Mouse (Mus musculus) hindlimb bud, embryonic 11.5 days (tissue): ENCODE results near the gene Hmgb1.

Source experiments
- DNase-seq: peaks from one replicate; pipeline ENCODE4 v3.0.0-alpha.2; 2012; ENCODE audit warnings: low read depth, low spot score; ENCODE audit errors: extremely low spot score

The Hmgb1 gene

GRCm38 (mm10) chr5:149068247-149068740 lies 116.0 kb downstream of the Hmgb1 start:
- no peak for DNase-seq

- DNase-seq: no peak
Measured at GRCm38 (mm10) chr5:149067501-149067961, 116.8 kb downstream of the Hmgb1 start.

GRCm38 (mm10) chr5:149062833-149063232 lies 121.5 kb downstream of the Hmgb1 start:
- DNase-seq: no peak

- DNase-seq: no peak
Measured at GRCm38 (mm10) chr5:149053352-149054168, 130.7 kb downstream of the Hmgb1 start.

- peak; percentile 81 for DNase-seq
Measured at GRCm38 (mm10) chr5:149052421-149053338, 131.6 kb downstream of the Hmgb1 start.

- no peak for DNase-seq
Measured at GRCm38 (mm10) chr5:149051571-149052420, 132.5 kb downstream of the Hmgb1 start.

- DNase-seq: no peak
Measured at GRCm38 (mm10) chr5:149051194-149051570, 133.1 kb downstream of the Hmgb1 start.

- no peak for DNase-seq
Measured at GRCm38 (mm10) chr5:149050588-149051160, 133.6 kb downstream of the Hmgb1 start.

GRCm38 (mm10) chr5:149049435-149049834 lies 134.9 kb downstream of the Hmgb1 start:
- no peak for DNase-seq

GRCm38 (mm10) chr5:149048961-149049360 lies 135.3 kb downstream of the Hmgb1 start:
- no peak for DNase-seq

- no peak for DNase-seq
Measured at GRCm38 (mm10) chr5:149046650-149047049, 137.6 kb downstream of the Hmgb1 start.

- DNase-seq: no peak
Measured at GRCm38 (mm10) chr5:149045470-149046085, 138.7 kb downstream of the Hmgb1 start.

- no peak for DNase-seq
Measured at GRCm38 (mm10) chr5:149045054-149045453, 139.2 kb downstream of the Hmgb1 start.

GRCm38 (mm10) chr5:149044067-149044466 lies 140.2 kb downstream of the Hmgb1 start:
- DNase-seq: no peak

- no peak for DNase-seq
Measured at GRCm38 (mm10) chr5:149043240-149043639, 141.0 kb downstream of the Hmgb1 start.

GRCm38 (mm10) chr5:149039825-149040224 lies 144.5 kb downstream of the Hmgb1 start:
- no peak for DNase-seq

- no peak for DNase-seq
Measured at GRCm38 (mm10) chr5:149037729-149038128, 146.6 kb downstream of the Hmgb1 start.

GRCm38 (mm10) chr5:149036920-149037319 lies 147.4 kb downstream of the Hmgb1 start:
- no peak for DNase-seq

- no peak for DNase-seq
Measured at GRCm38 (mm10) chr5:149032438-149032837, 151.9 kb downstream of the Hmgb1 start.
